Mouse (Mus musculus) large intestine, adult 2 months (tissue): ENCODE data around the gene 1700092M07Rik. TPM values are rescaled to one million over a fixed set of nuclear protein-coding genes. Genes with fewer than 3 reads are reported as not detected.

Experiments used
- DNase-seq: peaks from one replicate; pipeline ENCODE4 v3.0.0-alpha.2; 2012; ENCODE audit warnings: low read depth, low spot score
- WGBS: fragments of 180-500 bp; shearing (Covaris S2); methylation state at CpG from one replicate; pipeline ENCODE4 v1.1.7; 2018; 5-methylcytosine and 5-hydroxymethylcytosine counted together
- polyA plus RNA-seq: library from polyadenylated mRNA; depleted of rRNA; stranded (reverse); fragments of >200 nt; gene quantifications from 2 replicates; pipeline ENCODE4 v1.2.3, GENCODE M21; 2012

1700092M07Rik gene
- polyA plus RNA-seq, 1 experiment: not detected

- 89% methylated on average over 7 of the region's 7 CpGs for WGBS
- no peak for DNase-seq
These were observed 1.6 kb upstream of the 1700092M07Rik start for GRCm38 (mm10) chr19:8738911-8739310.

- WGBS: 95% methylated on average over 6 of the region's 6 CpGs
- DNase-seq: no peak
These were observed 872 bp upstream of the 1700092M07Rik start for GRCm38 (mm10) chr19:8739646-8740045.

GRCm38 (mm10) chr19:8741243-8741869 lies 838 bp downstream of the 1700092M07Rik start, which contains the start of gene Stx5a:
Stx5a (plus strand) TSS chr19:8741413.
- peak; percentile 95 for DNase-seq
- WGBS: under 1% methylated on average over 36 of the region's 36 CpGs

- DNase-seq: no peak
- 2% methylated on average over 14 of the region's 14 CpGs for WGBS
These were observed 1.7 kb downstream of the 1700092M07Rik start for GRCm38 (mm10) chr19:8742176-8742575.

GRCm38 (mm10) chr19:8745382-8745781 lies 4.9 kb downstream of the 1700092M07Rik start:
- WGBS: 89% methylated on average over 1 of the region's 1 CpGs
- no peak for DNase-seq

GRCm38 (mm10) chr19:8747368-8747767 lies 6.8 kb downstream of the 1700092M07Rik start:
- WGBS: 69% methylated on average over 2 of the region's 2 CpGs
- DNase-seq: no peak

- 57% methylated on average over 3 of the region's 3 CpGs for WGBS
- DNase-seq: no peak
These were observed 15.1 kb downstream of the 1700092M07Rik start for GRCm38 (mm10) chr19:8755652-8756051.

- under 1% methylated on average over 75 of the region's 75 CpGs for WGBS
- DNase-seq: peak; percentile 67
These were observed 16.3 kb downstream of the 1700092M07Rik start, which contains the start of gene Nxf1 for GRCm38 (mm10) chr19:8756635-8757387. Nxf1 (plus strand) TSS chr19:8757073.

- 1% methylated on average over 14 of the region's 14 CpGs for WGBS
- DNase-seq: no peak
These were observed 17.0 kb downstream of the 1700092M07Rik start for GRCm38 (mm10) chr19:8757471-8757998.

- 70% methylated on average over 2 of the region's 2 CpGs for WGBS
- DNase-seq: no peak
These were observed 18.4 kb downstream of the 1700092M07Rik start for GRCm38 (mm10) chr19:8758899-8759298.

GRCm38 (mm10) chr19:8760757-8761156 lies 20.2 kb downstream of the 1700092M07Rik start:
- WGBS: 93% methylated on average over 2 of the region's 2 CpGs
- no peak for DNase-seq

- WGBS: 84% methylated on average over 4 of the region's 4 CpGs
- DNase-seq: no peak
These were observed 22.8 kb downstream of the 1700092M07Rik start for GRCm38 (mm10) chr19:8763276-8763675.

GRCm38 (mm10) chr19:8765562-8765961 lies 25.0 kb downstream of the 1700092M07Rik start:
- DNase-seq: no peak
- WGBS: 96% methylated on average over 9 of the region's 9 CpGs

- DNase-seq: peak; percentile 52
- 10% methylated on average over 29 of the region's 29 CpGs for WGBS
These were observed 30.2 kb downstream of the 1700092M07Rik start, which contains the start of gene Tmem223 for GRCm38 (mm10) chr19:8770567-8771270. Tmem223 (plus strand) TSS chr19:8770996.

- no peak for DNase-seq
- WGBS: 51% methylated on average over 5 of the region's 5 CpGs
These were observed 32.5 kb downstream of the 1700092M07Rik start for GRCm38 (mm10) chr19:8772996-8773395.

GRCm38 (mm10) chr19:8773409-8773808 lies 32.9 kb downstream of the 1700092M07Rik start:
- no peak for DNase-seq
- 15% methylated on average over 6 of the region's 6 CpGs for WGBS

GRCm38 (mm10) chr19:8774086-8774835 lies 33.7 kb downstream of the 1700092M07Rik start, which contains the start of gene Tmem179b:
Tmem179b (minus strand) TSS chr19:8774467.
- under 1% methylated on average over 68 of the region's 68 CpGs for WGBS

GRCm38 (mm10) chr19:8774951-8775421 lies 34.5 kb downstream of the 1700092M07Rik start:
- no peak for DNase-seq
- 3% methylated on average over 20 of the region's 20 CpGs for whole genome bisulfite sequencing

More at GRCm38 (mm10) chr19:8774086-8774835, 33.7 kb downstream of the 1700092M07Rik start, which contains the start of gene Tmem179b:
- peak; percentile 93 for DNase-seq
